Mouse (Mus musculus) adrenal gland, adult 2 months (tissue): ENCODE results near the gene Rap2c. TPM values are rescaled to one million over a fixed set of nuclear protein-coding genes. Genes with fewer than 3 reads are reported as not detected.

ENCODE experiments used
- DNase-seq: peaks from one replicate; pipeline ENCODE4 v3.0.0; 2021
- long read RNA-seq: library from polyadenylated mRNA; stranded (forward); transcript quantifications from one replicate; pipeline ENCODE4 v2.0.0, GENCODE M21; 2021
- polyA plus RNA-seq: library from polyadenylated mRNA; depleted of rRNA; stranded (reverse); fragments of >200 nt; gene quantifications from 2 replicates; pipeline ENCODE4 v1.2.3, GENCODE M21; 2012; rRNA removed
- total RNA-seq, 2 experiments: library from RNA; stranded (reverse); gene quantifications; 2 replicates each; pipeline ENCODE4 v1.2.3; 2021

Gene Rap2c
- total RNA-seq, result 10 to 100 TPM; 25.8 to 26.3 TPM
- polyA plus RNA-seq, result 0.52 and 0.76 TPM in 2 replicates
- long read RNA-seq, partial matches to known transcripts, result 0 of 12 reads
- long read RNA-seq, other reads (novel, unspliced or antisense), result 8 of 12 reads

GRCm38 (mm10) chrX:51017851-51018785, at the start of gene Rap2c:
TSS of gene Rap2c (minus strand) at chrX:51018018.
- DNase-seq, result peak; percentile 68

- no peak for DNase-seq
Measured at GRCm38 (mm10) chrX:51066539-51067286, 48.9 kb upstream of the Rap2c start.

- DNase-seq, result peak; percentile 27
Measured at GRCm38 (mm10) chrX:51065773-51066172, 48.0 kb upstream of the Rap2c start.

- no peak for DNase-seq
Measured at GRCm38 (mm10) chrX:51065158-51065664, 47.4 kb upstream of the Rap2c start.

GRCm38 (mm10) chrX:51060220-51060619, 42.4 kb upstream of the Rap2c start:
- DNase-seq, result no peak

- DNase-seq, result no peak
Measured at GRCm38 (mm10) chrX:51058741-51059140, 40.9 kb upstream of the Rap2c start.

GRCm38 (mm10) chrX:51058317-51058716, 40.5 kb upstream of the Rap2c start:
- no peak for DNase-seq

GRCm38 (mm10) chrX:51051680-51052461, 34.1 kb upstream of the Rap2c start:
- DNase-seq, result no peak

GRCm38 (mm10) chrX:51035678-51036209, 17.9 kb upstream of the Rap2c start:
- DNase-seq, result no peak

GRCm38 (mm10) chrX:51019884-51020283, 2.1 kb upstream of the Rap2c start:
- peak; percentile 55 for DNase-seq

GRCm38 (mm10) chrX:51018786-51019179, 965 bp upstream of the Rap2c start:
- DNase-seq, result peak; percentile 85

GRCm38 (mm10) chrX:51016926-51017325, 892 bp downstream of the Rap2c start:
- DNase-seq, result no peak

GRCm38 (mm10) chrX:51012280-51012679, 5.5 kb downstream of the Rap2c start:
- no peak for DNase-seq

- DNase-seq, result no peak
Measured at GRCm38 (mm10) chrX:51010323-51010722, 7.5 kb downstream of the Rap2c start.

- peak; percentile 59 for DNase-seq
Measured at GRCm38 (mm10) chrX:51000791-51001190, 17.0 kb downstream of the Rap2c start.

- no peak for DNase-seq
Measured at GRCm38 (mm10) chrX:50995310-50995709, 22.5 kb downstream of the Rap2c start.

- no peak for DNase-seq
Measured at GRCm38 (mm10) chrX:50991324-50991723, 26.5 kb downstream of the Rap2c start.

GRCm38 (mm10) chrX:50989940-50990339, 27.9 kb downstream of the Rap2c start:
- no peak for DNase-seq

GRCm38 (mm10) chrX:50988581-50988980, 29.2 kb downstream of the Rap2c start:
- DNase-seq, result no peak

GRCm38 (mm10) chrX:50978428-50978827, 39.4 kb downstream of the Rap2c start:
- DNase-seq, result no peak

- DNase-seq, result no peak
Measured at GRCm38 (mm10) chrX:50972145-50972544, 45.7 kb downstream of the Rap2c start.
